In the genomic region with DNA sequence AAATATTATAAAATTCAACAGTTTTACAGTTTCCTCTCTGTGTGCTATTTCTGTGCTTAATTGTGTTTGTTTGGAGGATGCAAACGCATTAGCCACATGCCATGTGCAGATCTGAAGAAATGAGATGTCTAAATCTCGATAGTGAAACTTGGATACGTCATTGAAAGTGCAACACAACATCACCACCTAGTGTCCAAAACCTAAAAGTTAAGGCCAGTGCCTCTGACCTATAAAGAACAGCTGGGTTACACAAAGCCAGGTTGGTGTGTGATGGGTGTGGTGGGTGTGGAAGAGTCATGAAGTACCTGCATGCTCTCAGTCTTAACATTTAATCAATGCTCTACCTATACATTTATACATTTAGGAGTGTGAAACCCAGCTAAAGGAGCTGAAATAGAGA, we compare ENCODE assay signal across 8 mouse cellular contexts.
DNase-seq lines count a peak whose midpoint lies in the region; ATAC-seq lines count a peak whose summit lies in the region.

No protein-coding gene starts in this region.

- ATAC-seq in heart, embryonic 13.5 days (ENCODE audit: extremely low read depth, insufficient number of reproducible peaks, low FRiP score, low TSS enrichment), result no peak
- peak; percentile 62; the same call in 1 of the 2 replicates for ATAC-seq in lung, embryonic 16.5 days (ENCODE audit: low read depth)
- no peak for ATAC-seq in CD4-positive, CD25-positive, alpha-beta regulatory T cell, adult 4 months

- H3K4me3 ChIP-seq in heart, embryonic 13.5 days, result peak overlapping the region; percentile 18; the same call in 1 of the 2 replicates
- no peak overlapping the region for H3K4me3 ChIP-seq in lung, embryonic 16.5 days (ENCODE audit: low read length)

- H3K4me1 ChIP-seq in heart, embryonic 13.5 days, result peaks cover 25% of the 10 kb centered on the region
- H3K4me1 ChIP-seq in lung, embryonic 16.5 days (replicated peaks; ENCODE audit: control insufficient read depth, insufficient read depth, low read length), result no peaks in the 10 kb centered on the region

- no peak overlapping the region for H3K9ac ChIP-seq in heart, embryonic 13.5 days
- no peak overlapping the region for H3K9ac ChIP-seq in lung, embryonic 16.5 days (ENCODE audit: low read length)

- peak; percentile 24 for DNase-seq in gastrocnemius, adult 18-20 months (ENCODE audit: low spot score)
- DNase-seq in gastrocnemius, postnatal 4 days (ENCODE audit: low spot score in 2 of 2), result no peak
- DNase-seq in thymus, postnatal 0 days (ENCODE audit: low spot score), result peak; percentile 15
- DNase-seq in thymus, postnatal 14 days, result no peak
- no peak for DNase-seq in gastrocnemius, postnatal 25 days

- 11% methylated on average over 3 of the region's 3 CpGs for WGBS in heart, embryonic 13.5 days
- WGBS in lung, embryonic 16.5 days, result 13% methylated on average over 3 of the region's 3 CpGs

- H3K27ac ChIP-seq in heart, embryonic 13.5 days (replicated peaks), result peak overlapping the region; percentile 20; the same call in 1 of the 2 replicates
- H3K27ac ChIP-seq in lung, embryonic 16.5 days (ENCODE audit: low read length), result no peak overlapping the region

- H3K27me3 ChIP-seq in heart, embryonic 13.5 days (replicated peaks), result no peaks in the 10 kb centered on the region
- H3K27me3 ChIP-seq in lung, embryonic 16.5 days (ENCODE audit: control insufficient read depth, insufficient read depth, low read depth, low read length), result no peaks in the 10 kb centered on the region

- peak overlapping the region; percentile 50 for H3K4me2 ChIP-seq in heart, embryonic 13.5 days
- peak overlapping the region; percentile 34 for H3K4me2 ChIP-seq in lung, embryonic 16.5 days (ENCODE audit: low read depth, low read length)

- no peaks in the 10 kb centered on the region for H3K9me3 ChIP-seq in heart, embryonic 13.5 days
- no peaks in the 10 kb centered on the region for H3K9me3 ChIP-seq in lung, embryonic 16.5 days (ENCODE audit: control insufficient read depth, low read length)

- H3K36me3 ChIP-seq in heart, embryonic 13.5 days, result no peaks in the 10 kb centered on the region
- H3K36me3 ChIP-seq in lung, embryonic 16.5 days (ENCODE audit: control insufficient read depth, insufficient read depth, low read length), result no peaks in the 10 kb centered on the region

Comparison
In these comparisons a context has a peak if more than half of its experiments do, and no peak if none do; other contexts are left out.
1. DNase-seq: peak in gastrocnemius, adult 18-20 months (single experiment) and thymus, postnatal 0 days (single experiment); none in gastrocnemius, postnatal 4 days (0 of 2), thymus, postnatal 14 days (single experiment) and gastrocnemius, postnatal 25 days (single experiment).